Mouse (Mus musculus) forebrain, embryonic 11.5 days (tissue): Measurements from ENCODE around the gene Dusp16. TPM values are rescaled to one million over a fixed set of nuclear protein-coding genes. Genes with fewer than 3 reads are reported as not detected.
"Not testable (repeated sequence)": the region's sequence is repeated elsewhere in the genome, so short reads cannot be mapped to it uniquely, and the experiment has no call there.

Experiments
- ATAC-seq: fragments of 200-750 bp; cut with Nextera tagmentation; replicated peaks from 2 replicates; pipeline ENCODE4 v1.8.0; 2017; ENCODE audit warnings: moderate TSS enrichment; ENCODE audit not compliant: low FRiP score
- DNase-seq: peaks from one replicate; pipeline ENCODE4 v3.0.0-alpha.2; 2017; ENCODE audit warnings: low spot score
- H3K27ac ChIP-seq: fragments of 300-500 bp; sonication (generic); 2 replicates; pipeline ENCODE4 v1.5.1; 2014; ENCODE audit warnings: low read depth, low read length
- H3K27me3 ChIP-seq: fragments of 300-500 bp; sonication (generic); 2 replicates; pipeline ENCODE4 v1.6.1; 2014; ENCODE audit warnings: mild to moderate bottlenecking, low read length, mixed read lengths; ENCODE audit not compliant: control insufficient read depth, insufficient read depth
- H3K36me3 ChIP-seq: fragments of 300-500 bp; sonication (generic); 2 replicates; pipeline ENCODE4 v1.6.1; 2014; ENCODE audit warnings: mild to moderate bottlenecking, low read length, moderate library complexity, mixed read lengths; ENCODE audit not compliant: control insufficient read depth, insufficient read depth
- H3K4me1 ChIP-seq: fragments of 300-500 bp; sonication (generic); replicated peaks from 2 replicates; pipeline ENCODE4 v1.6.1; 2014; ENCODE audit warnings: low read length, mixed read lengths; ENCODE audit not compliant: control insufficient read depth, insufficient read depth
- H3K4me2 ChIP-seq: fragments of 300-500 bp; sonication (generic); 2 replicates; pipeline ENCODE4 v1.6.1; 2014; ENCODE audit warnings: low read depth, mild to moderate bottlenecking, low read length, moderate library complexity, mixed read lengths; ENCODE audit not compliant: severe bottlenecking
- H3K4me3 ChIP-seq: fragments of 300-500 bp; sonication (generic); 2 replicates; pipeline ENCODE4 v1.5.1; 2014; ENCODE audit warnings: low read depth, low read length
- H3K9ac ChIP-seq: fragments of 300-500 bp; sonication (generic); 2 replicates; pipeline ENCODE4 v1.6.1; 2014; ENCODE audit warnings: low read length
- H3K9me3 ChIP-seq: fragments of 300-500 bp; sonication (generic); 2 replicates; pipeline ENCODE4 v1.6.1; 2016; ENCODE audit warnings: low read length, mixed read lengths; ENCODE audit not compliant: control insufficient read depth
- WGBS: fragments of 180-500 bp; shearing (Covaris S2); extraction: QIAGEN DNeasy Blood & Tissue Kit; methylation state at CpG from one replicate; pipeline ENCODE4 v1.1.7; 2014; 5-methylcytosine and 5-hydroxymethylcytosine counted together
- polyA plus RNA-seq: library from polyadenylated mRNA; unstranded; fragments of >200 nt; fragmentation: Nextera tagmentation; extraction: Ambion mirVana; gene quantifications from 2 replicates; pipeline ENCODE4 v1.2.1, GENCODE M21; 2014

Gene Dusp16
- polyA plus RNA-seq, 1 experiment from 2014 or later: 28.3 TPM

GRCm38 (mm10) chr6:134694498-134694897 is 97.9 kb downstream of the Dusp16 start:
- H3K4me1 ChIP-seq: no peaks in the 10 kb centered on the region
- H3K36me3 ChIP-seq: no peaks in the 10 kb centered on the region
- no peaks in the 10 kb centered on the region for H3K9me3 ChIP-seq
- H3K27ac ChIP-seq: no peak overlapping the region
- H3K27me3 ChIP-seq: no peaks in the 10 kb centered on the region
- 89% methylated on average over 6 of the region's 6 CpGs for WGBS
- ATAC-seq (no peak), DNase-seq (no peak)
- H3K4me3 ChIP-seq: no peak overlapping the region
- no peak overlapping the region for H3K9ac ChIP-seq
- H3K4me2 ChIP-seq: no peak overlapping the region

GRCm38 (mm10) chr6:134685515-134685914 is 106.9 kb downstream of the Dusp16 start:
- 77% methylated on average over 6 of the region's 6 CpGs for WGBS
- Histone ChIP-seq H3K4me1 (no peaks in the 10 kb centered on the region), H3K9ac (no peak overlapping the region), H3K36me3 (no peaks in the 10 kb centered on the region), H3K9me3 (no peaks in the 10 kb centered on the region), H3K27me3 (no peaks in the 10 kb centered on the region), H3K4me2 (no peak overlapping the region), H3K27ac (no peak overlapping the region), H3K4me3 (no peak overlapping the region)
- no peak for DNase-seq
- no peak for ATAC-seq

GRCm38 (mm10) chr6:134685040-134685439 is 107.4 kb downstream of the Dusp16 start:
- no peak for DNase-seq
- no peaks in the 10 kb centered on the region for H3K36me3 ChIP-seq
- no peak overlapping the region for H3K9ac ChIP-seq
- ATAC-seq: no peak
- no peaks in the 10 kb centered on the region for H3K27me3 ChIP-seq
- WGBS: 63% methylated on average over 2 of the region's 2 CpGs
- no peak overlapping the region for H3K4me3 ChIP-seq
- H3K4me2 ChIP-seq: no peak overlapping the region
- H3K27ac ChIP-seq: no peak overlapping the region
- H3K9me3 ChIP-seq: no peaks in the 10 kb centered on the region
- H3K4me1 ChIP-seq: no peaks in the 10 kb centered on the region

GRCm38 (mm10) chr6:134684354-134684915 is 108.0 kb downstream of the Dusp16 start:
- Histone ChIP-seq H3K4me1 (no peaks in the 10 kb centered on the region), H3K27ac (no peak overlapping the region), H3K4me3 (no peak overlapping the region), H3K9me3 (no peaks in the 10 kb centered on the region), H3K9ac (no peak overlapping the region), H3K27me3 (no peaks in the 10 kb centered on the region), H3K36me3 (no peaks in the 10 kb centered on the region), H3K4me2 (no peak overlapping the region)
- no peak for DNase-seq
- ATAC-seq: no peak
- 90% methylated on average over 6 of the region's 6 CpGs for WGBS

- H3K4me2 ChIP-seq, H3K4me1 ChIP-seq, H3K9ac ChIP-seq, H3K27ac ChIP-seq, H3K27me3 ChIP-seq, H3K36me3 ChIP-seq, DNase-seq, ATAC-seq, H3K4me3 ChIP-seq, H3K9me3 ChIP-seq: not testable (repeated sequence)
- 93% methylated on average over 4 of the region's 4 CpGs for WGBS
Measured at GRCm38 (mm10) chr6:134679330-134679729, 113.1 kb downstream of the Dusp16 start.

GRCm38 (mm10) chr6:134678037-134678436 is 114.4 kb downstream of the Dusp16 start:
- Histone ChIP-seq H3K36me3 (no peaks in the 10 kb centered on the region), H3K27ac (no peak overlapping the region), H3K4me2 (no peak overlapping the region), H3K4me1 (no peaks in the 10 kb centered on the region), H3K27me3 (no peaks in the 10 kb centered on the region), H3K9ac (no peak overlapping the region), H3K4me3 (no peak overlapping the region), H3K9me3 (no peaks in the 10 kb centered on the region)
- WGBS: 85% methylated on average over 3 of the region's 3 CpGs
- no peak for ATAC-seq
- DNase-seq: no peak

GRCm38 (mm10) chr6:134677504-134677903 is 114.9 kb downstream of the Dusp16 start:
- H3K9ac ChIP-seq: no peak overlapping the region
- H3K27me3 ChIP-seq: no peaks in the 10 kb centered on the region
- 85% methylated on average over 4 of the region's 4 CpGs for WGBS
- H3K27ac ChIP-seq: no peak overlapping the region
- ATAC-seq (no peak), DNase-seq (no peak)
- H3K4me1 ChIP-seq: no peaks in the 10 kb centered on the region
- no peaks in the 10 kb centered on the region for H3K36me3 ChIP-seq
- no peak overlapping the region for H3K4me3 ChIP-seq
- H3K4me2 ChIP-seq: no peak overlapping the region
- H3K9me3 ChIP-seq: no peaks in the 10 kb centered on the region

GRCm38 (mm10) chr6:134673712-134674111 is 118.7 kb downstream of the Dusp16 start:
- H3K27me3 ChIP-seq, H3K9me3 ChIP-seq, ATAC-seq, H3K4me3 ChIP-seq, H3K9ac ChIP-seq, H3K36me3 ChIP-seq, H3K4me1 ChIP-seq, H3K27ac ChIP-seq, H3K4me2 ChIP-seq, DNase-seq: not testable (repeated sequence)
- WGBS: 90% methylated on average over 8 of the region's 8 CpGs

GRCm38 (mm10) chr6:134670881-134671411 is 121.5 kb downstream of the Dusp16 start:
- Histone ChIP-seq H3K9ac (no peak overlapping the region), H3K4me3 (no peak overlapping the region), H3K27ac (no peak overlapping the region), H3K27me3 (no peaks in the 10 kb centered on the region), H3K36me3 (no peaks in the 10 kb centered on the region), H3K9me3 (no peaks in the 10 kb centered on the region), H3K4me1 (no peaks in the 10 kb centered on the region), H3K4me2 (no peak overlapping the region)
- ATAC-seq: no peak
- WGBS: 75% methylated on average over 4 of the region's 4 CpGs
- DNase-seq: no peak
